Mouse (Mus musculus) hindbrain, embryonic 11.5 days (tissue): ENCODE measurements at regions not wholly inside any gene's neighbourhood (a gene's known extent, or its start where the extent isn't known, plus 50 kb on each side); places are given as distances from the start of the nearest gene placed in this dataset.
A peak's percentile ranks its signal among the peaks of the same experiment; 100 is the strongest.

Source experiments
- ATAC-seq: fragments of 200-750 bp; cut with Nextera tagmentation; 2 replicates; pipeline ENCODE4 v1.8.0; 2017; ENCODE audit warnings: mild to moderate bottlenecking, moderate TSS enrichment, moderate library complexity; ENCODE audit not compliant: low FRiP score
- DNase-seq: peaks from one replicate; pipeline ENCODE4 v3.0.0-alpha.2; 2015; ENCODE audit warnings: low spot score
- H3K27ac ChIP-seq: fragments of 300-500 bp; sonication (generic); 2 replicates; pipeline ENCODE4 v1.5.1; 2014; ENCODE audit warnings: mild to moderate bottlenecking, low read depth, low read length
- H3K27me3 ChIP-seq: fragments of 300-500 bp; sonication (generic); 2 replicates; pipeline ENCODE4 v1.6.1; 2014; ENCODE audit warnings: mild to moderate bottlenecking, low read length, moderate library complexity, mixed read lengths; ENCODE audit not compliant: control insufficient read depth, insufficient read depth
- H3K36me3 ChIP-seq: fragments of 300-500 bp; sonication (generic); 2 replicates; pipeline ENCODE4 v1.6.1; 2014; ENCODE audit warnings: mild to moderate bottlenecking, low read length, moderate library complexity, mixed read lengths; ENCODE audit not compliant: control insufficient read depth, insufficient read depth
- H3K4me1 ChIP-seq: fragments of 300-500 bp; sonication (generic); replicated peaks from 2 replicates; pipeline ENCODE4 v1.6.1; 2014; ENCODE audit warnings: low read length, mixed read lengths; ENCODE audit not compliant: control insufficient read depth, insufficient read depth
- H3K4me2 ChIP-seq: fragments of 300-500 bp; sonication (generic); replicated peaks from 2 replicates; pipeline ENCODE4 v1.6.1; 2014; ENCODE audit warnings: mild to moderate bottlenecking, low read depth, low read length
- H3K4me3 ChIP-seq: fragments of 300-500 bp; sonication (generic); 2 replicates; pipeline ENCODE4 v1.5.1; 2014; ENCODE audit warnings: low read depth, low read length
- H3K9ac ChIP-seq: fragments of 300-500 bp; sonication (generic); 2 replicates; pipeline ENCODE4 v1.6.1; 2014; ENCODE audit warnings: low read depth, low read length
- H3K9me3 ChIP-seq: fragments of 300-500 bp; sonication (generic); 2 replicates; pipeline ENCODE4 v1.6.1; 2016; ENCODE audit warnings: low read length; ENCODE audit not compliant: control insufficient read depth
- WGBS: fragments of 180-500 bp; shearing (Covaris S2); extraction: QIAGEN DNeasy Blood & Tissue Kit; methylation state at CpG from one replicate; pipeline ENCODE4 v1.1.7; 2014; 5-methylcytosine and 5-hydroxymethylcytosine counted together

- no peak overlapping the region for H3K9ac ChIP-seq
- H3K27ac ChIP-seq = no peak overlapping the region
- H3K27me3 ChIP-seq = no peaks in the 10 kb centered on the region
- WGBS = 93% methylated on average over 2 of the region's 2 CpGs
- ATAC-seq (no peak), DNase-seq (no peak)
- no peaks in the 10 kb centered on the region for H3K9me3 ChIP-seq
- H3K36me3 ChIP-seq = no peaks in the 10 kb centered on the region
- H3K4me3 ChIP-seq = no peak overlapping the region
- no peak overlapping the region for H3K4me2 ChIP-seq
- no peaks in the 10 kb centered on the region for H3K4me1 ChIP-seq
Observed at GRCm38 (mm10) chr12:71641486-71641885, 189.4 kb upstream of the Daam1 start.

GRCm38 (mm10) chr12:71642797-71643337, 188.0 kb upstream of the Daam1 start:
- Histone ChIP-seq H3K4me3 (no peak overlapping the region), H3K36me3 (no peaks in the 10 kb centered on the region), H3K4me1 (no peaks in the 10 kb centered on the region), H3K9ac (no peak overlapping the region), H3K27me3 (no peaks in the 10 kb centered on the region), H3K4me2 (no peak overlapping the region), H3K9me3 (no peaks in the 10 kb centered on the region), H3K27ac (no peak overlapping the region)
- ATAC-seq = no peak
- DNase-seq = no peak
- 78% methylated on average over 8 of the region's 8 CpGs for WGBS

- ATAC-seq (no peak), DNase-seq (no peak)
- Histone ChIP-seq H3K4me3 (no peak overlapping the region), H3K27ac (no peak overlapping the region), H3K9ac (no peak overlapping the region), H3K4me1 (no peaks in the 10 kb centered on the region), H3K4me2 (no peak overlapping the region), H3K27me3 (no peaks in the 10 kb centered on the region), H3K9me3 (no peaks in the 10 kb centered on the region), H3K36me3 (no peaks in the 10 kb centered on the region)
- WGBS = 68% methylated on average over 2 of the region's 2 CpGs
Observed at GRCm38 (mm10) chr12:71651251-71651650, 179.6 kb upstream of the Daam1 start.

- ATAC-seq = no peak
- no peaks in the 10 kb centered on the region for H3K9me3 ChIP-seq
- 81% methylated on average over 10 of the region's 10 CpGs for WGBS
- no peaks in the 10 kb centered on the region for H3K4me1 ChIP-seq
- H3K27me3 ChIP-seq = no peaks in the 10 kb centered on the region
- H3K36me3 ChIP-seq = no peaks in the 10 kb centered on the region
- H3K27ac ChIP-seq = no peak overlapping the region
- no peak overlapping the region for H3K4me2 ChIP-seq
- H3K9ac ChIP-seq = no peak overlapping the region
- DNase-seq = no peak
- no peak overlapping the region for H3K4me3 ChIP-seq
Observed at GRCm38 (mm10) chr12:71693346-71694038, 137.4 kb upstream of the Daam1 start.

- no peaks in the 10 kb centered on the region for H3K9me3 ChIP-seq
Observed at GRCm38 (mm10) chr12:71701753-71702152, 129.1 kb upstream of the Daam1 start.

GRCm38 (mm10) chr12:71702181-71702580, 128.7 kb upstream of the Daam1 start:
- Histone ChIP-seq H3K27me3 (no peaks in the 10 kb centered on the region), H3K4me2 (no peak overlapping the region), H3K4me3 (no peak overlapping the region), H3K36me3 (no peaks in the 10 kb centered on the region), H3K4me1 (no peaks in the 10 kb centered on the region), H3K9me3 (no peaks in the 10 kb centered on the region), H3K27ac (no peak overlapping the region), H3K9ac (no peak overlapping the region)
- ATAC-seq (no peak), DNase-seq (no peak)
- WGBS = 89% methylated on average over 11 of the region's 11 CpGs

More at GRCm38 (mm10) chr12:71701753-71702152, 129.1 kb upstream of the Daam1 start:
- no peaks in the 10 kb centered on the region for H3K36me3 ChIP-seq
- no peaks in the 10 kb centered on the region for H3K27me3 ChIP-seq
- H3K4me3 ChIP-seq = no peak overlapping the region
- WGBS = 80% methylated on average over 2 of the region's 2 CpGs
- peak; percentile 39 for DNase-seq
- no peak overlapping the region for H3K27ac ChIP-seq
- H3K4me1 ChIP-seq = no peaks in the 10 kb centered on the region
- no peak for ATAC-seq
- H3K4me2 ChIP-seq = no peak overlapping the region
- no peak overlapping the region for H3K9ac ChIP-seq

- H3K4me2 ChIP-seq = no peak overlapping the region
- H3K9me3 ChIP-seq = no peaks in the 10 kb centered on the region
- H3K4me3 ChIP-seq = no peak overlapping the region
- no peaks in the 10 kb centered on the region for H3K36me3 ChIP-seq
- ATAC-seq (no peak), DNase-seq (no peak)
- WGBS = 87% methylated on average over 13 of the region's 13 CpGs
- no peak overlapping the region for H3K27ac ChIP-seq
- H3K4me1 ChIP-seq = no peaks in the 10 kb centered on the region
- no peaks in the 10 kb centered on the region for H3K27me3 ChIP-seq
- H3K9ac ChIP-seq = no peak overlapping the region
Observed at GRCm38 (mm10) chr12:71703146-71703902, 127.6 kb upstream of the Daam1 start.

- WGBS = 71% methylated on average over 6 of the region's 6 CpGs
- Histone ChIP-seq H3K4me2 (no peak overlapping the region), H3K4me3 (no peak overlapping the region), H3K27ac (no peak overlapping the region), H3K9me3 (no peaks in the 10 kb centered on the region), H3K4me1 (no peaks in the 10 kb centered on the region), H3K27me3 (no peaks in the 10 kb centered on the region), H3K36me3 (no peaks in the 10 kb centered on the region), H3K9ac (no peak overlapping the region)
- ATAC-seq = no peak
- DNase-seq = no peak
Observed at GRCm38 (mm10) chr12:71704431-71704830, 126.4 kb upstream of the Daam1 start.
